ENCODE assay signal across 11 mouse cellular contexts in the genomic region with DNA sequence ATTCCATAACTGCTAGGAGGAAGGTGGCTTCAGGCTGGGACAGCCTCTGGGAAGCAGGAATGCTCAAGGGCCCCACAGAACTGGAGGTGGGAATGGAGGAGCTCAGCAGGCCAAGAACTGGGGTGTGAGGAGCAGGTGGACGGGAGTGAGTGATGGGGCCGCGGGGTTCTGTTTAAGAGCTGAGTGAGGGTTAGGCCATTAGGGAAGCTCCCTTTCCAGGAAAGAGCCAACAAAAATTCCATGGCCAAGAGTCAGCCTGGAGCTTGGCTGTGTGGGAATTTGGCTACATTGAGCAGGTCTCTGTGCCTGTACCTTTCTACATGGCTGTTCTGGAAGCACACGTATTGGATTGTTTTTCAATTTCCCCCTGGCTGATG.
"Had no signal": no experiment of that assay in that cellular context is flagged by ENCODE, and none has a peak within 500 bp of the region (broad histone marks: within the 10 kb centered on the region; RNA-seq: fewer than 3 reads in every experiment).

No protein-coding gene starts in this region.

- H3K36me3 ChIP-seq: kidney, embryonic 15.5 days; limb, embryonic 15.5 days; liver, embryonic 12.5 days; midbrain, embryonic 10.5 days; neural tube, embryonic 12.5 days; stomach, embryonic 15.5 days had no signal

- H3K4me1 ChIP-seq: liver, embryonic 12.5 days; midbrain, embryonic 10.5 days; neural tube, embryonic 12.5 days; stomach, embryonic 15.5 days had no signal

- H3K4me2 ChIP-seq: kidney, embryonic 15.5 days; limb, embryonic 15.5 days; liver, embryonic 12.5 days; neural tube, embryonic 12.5 days; stomach, embryonic 15.5 days had no signal

- H3K9ac ChIP-seq: kidney, embryonic 15.5 days; limb, embryonic 15.5 days; liver, embryonic 12.5 days; neural tube, embryonic 12.5 days; stomach, embryonic 15.5 days had no signal

- H3K27ac ChIP-seq: kidney, embryonic 15.5 days; limb, embryonic 15.5 days; liver, embryonic 12.5 days; midbrain, embryonic 10.5 days; neural tube, embryonic 12.5 days; stomach, embryonic 15.5 days had no signal

- H3K4me3 ChIP-seq: kidney, embryonic 15.5 days; limb, embryonic 15.5 days; liver, embryonic 12.5 days; midbrain, embryonic 10.5 days; neural tube, embryonic 12.5 days; stomach, embryonic 15.5 days had no signal

- ATAC-seq: liver, embryonic 12.5 days had no signal

- DNase-seq: kidney, adult 18-20 months; left cerebral cortex, postnatal 4 days; midbrain, embryonic 14.5 days; thymus, adult 2 months; thymus, postnatal 25 days had no signal

- H3K9me3 ChIP-seq: kidney, embryonic 15.5 days; midbrain, embryonic 10.5 days; neural tube, embryonic 12.5 days; stomach, embryonic 15.5 days had no signal

- H3K27me3 ChIP-seq: kidney, embryonic 15.5 days; limb, embryonic 15.5 days; liver, embryonic 12.5 days; neural tube, embryonic 12.5 days; stomach, embryonic 15.5 days had no signal
